Mouse (Mus musculus): ENCODE measurements around the gene Sh3d19. TPM values are rescaled to one million over a fixed set of nuclear protein-coding genes. Genes with fewer than 3 reads are reported as not detected.
A peak's percentile ranks its signal among the peaks of the same experiment; 100 is the strongest.

Sh3d19 gene
- polyA plus RNA-seq, 1 experiment from 2014 or later, result 12.1 TPM

- no peak for DNase-seq (ENCODE audit: low spot score)
- Histone ChIP-seq H3K27me3 (ENCODE audit: control insufficient read depth, insufficient read depth, low read length) (no peaks in the 10 kb centered on the region), H3K4me3 (ENCODE audit: low read depth, low read length) (no peak overlapping the region), H3K9me3 (ENCODE audit: control insufficient read depth, low read length) (no peaks in the 10 kb centered on the region), H3K36me3 (ENCODE audit: control insufficient read depth, insufficient read depth, low read length) (no peaks in the 10 kb centered on the region), H3K27ac (ENCODE audit: low read depth, low read length) (no peak overlapping the region), H3K4me1 (replicated peaks; ENCODE audit: control insufficient read depth, insufficient read depth, low read length) (no peaks in the 10 kb centered on the region), H3K9ac (ENCODE audit: low read depth, low read length) (no peak overlapping the region), H3K4me2 (replicated peaks; ENCODE audit: low read depth, low read length) (no peak overlapping the region)
- no peak for ATAC-seq (ENCODE audit: low FRiP score)
- 74% methylated on average over 4 of the region's 4 CpGs for WGBS
These were observed 85.8 kb downstream of the Sh3d19 start for GRCm38 (mm10) chr3:86056678-86057077.

DNA sequence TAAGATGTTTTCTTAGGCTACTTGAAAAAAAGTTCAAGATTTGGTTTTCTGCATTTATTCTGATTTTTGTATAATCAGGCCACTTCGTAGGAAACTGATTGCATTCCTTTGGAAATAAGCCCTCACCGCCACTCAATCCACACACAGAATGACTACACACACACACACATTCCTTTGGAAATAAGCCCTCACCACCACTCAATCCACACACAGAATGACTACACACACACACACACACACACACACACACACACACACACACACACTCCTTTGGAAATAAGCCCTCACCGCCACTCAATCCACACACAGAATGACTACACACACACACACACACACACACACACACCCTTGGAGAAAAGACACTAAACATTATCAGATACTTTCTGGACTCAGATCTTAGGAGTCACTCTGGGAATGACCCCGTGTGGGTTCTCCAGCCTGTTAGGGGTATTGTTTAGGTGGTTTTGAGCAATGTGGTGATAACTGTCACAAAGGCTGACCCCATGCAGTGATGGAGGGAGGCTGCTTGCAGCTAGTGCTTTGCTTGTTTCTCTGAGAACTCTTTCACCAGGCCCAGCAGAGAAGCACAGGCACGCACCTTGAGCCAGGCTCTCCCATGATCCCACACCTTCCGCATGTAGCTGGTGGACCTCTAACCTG is 86.7 kb downstream of the Sh3d19 start:
- Histone ChIP-seq H3K36me3 (ENCODE audit: control insufficient read depth, insufficient read depth, low read length) (no peaks in the 10 kb centered on the region), H3K27ac (ENCODE audit: low read depth, low read length) (no peak overlapping the region), H3K4me2 (replicated peaks; ENCODE audit: low read depth, low read length) (no peak overlapping the region), H3K4me3 (ENCODE audit: low read depth, low read length) (no peak overlapping the region), H3K27me3 (ENCODE audit: control insufficient read depth, insufficient read depth, low read length) (no peaks in the 10 kb centered on the region), H3K9ac (ENCODE audit: low read depth, low read length) (no peak overlapping the region), H3K4me1 (replicated peaks; ENCODE audit: control insufficient read depth, insufficient read depth, low read length) (no peaks in the 10 kb centered on the region), H3K9me3 (ENCODE audit: control insufficient read depth, low read length) (no peaks in the 10 kb centered on the region)
- ATAC-seq (ENCODE audit: low FRiP score) (no peak), DNase-seq (ENCODE audit: low spot score) (no peak)
- 67% methylated on average over 6 of the region's 6 CpGs for WGBS

DNA sequence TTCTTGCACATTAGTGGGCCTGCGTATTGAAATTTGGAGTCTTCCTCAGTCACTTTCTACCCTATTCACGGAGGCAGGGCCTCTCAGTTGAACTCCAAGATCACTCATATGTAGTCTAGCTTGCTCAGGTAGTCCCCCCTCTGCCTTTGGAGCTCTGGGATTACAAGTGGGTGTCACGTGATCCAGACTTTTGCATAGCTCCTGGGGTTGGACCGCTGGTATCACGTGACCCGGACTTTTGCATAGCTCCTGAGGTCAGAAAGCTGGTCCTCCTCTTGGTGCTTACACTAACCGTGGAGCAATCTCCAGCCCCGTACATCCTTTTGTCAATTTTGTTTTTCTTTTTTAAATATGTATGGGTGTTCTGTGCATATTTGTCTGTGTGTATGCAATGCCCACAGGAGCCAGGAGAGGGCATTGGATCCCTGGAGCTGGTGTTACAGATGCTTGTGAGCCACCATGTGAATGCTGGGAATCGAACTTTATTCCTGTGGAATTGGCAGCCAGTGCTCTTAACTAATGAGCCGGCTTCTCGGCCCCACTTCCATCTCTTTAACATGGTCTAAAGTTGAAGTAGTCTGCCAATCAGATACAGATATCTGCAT is 98.8 kb downstream of the Sh3d19 start:
- no peak overlapping the region for H3K4me2 ChIP-seq (replicated peaks; ENCODE audit: low read depth, low read length)
- no peak overlapping the region for H3K27ac ChIP-seq (ENCODE audit: low read depth, low read length)
- no peaks in the 10 kb centered on the region for H3K36me3 ChIP-seq (ENCODE audit: control insufficient read depth, insufficient read depth, low read length)
- no peak for ATAC-seq (ENCODE audit: low FRiP score)
- no peaks in the 10 kb centered on the region for H3K27me3 ChIP-seq (ENCODE audit: control insufficient read depth, insufficient read depth, low read length)
- no peaks in the 10 kb centered on the region for H3K9me3 ChIP-seq (ENCODE audit: control insufficient read depth, low read length)
- H3K9ac ChIP-seq (ENCODE audit: low read depth, low read length), result no peak overlapping the region
- H3K4me1 ChIP-seq (replicated peaks; ENCODE audit: control insufficient read depth, insufficient read depth, low read length), result no peaks in the 10 kb centered on the region
- DNase-seq (ENCODE audit: low spot score), result peak; percentile 8
- H3K4me3 ChIP-seq (ENCODE audit: low read depth, low read length), result no peak overlapping the region
- WGBS, result 92% methylated on average over 11 of the region's 11 CpGs

- Histone ChIP-seq H3K27ac (ENCODE audit: low read depth, low read length) (no peak overlapping the region), H3K4me2 (replicated peaks; ENCODE audit: low read depth, low read length) (no peak overlapping the region), H3K4me3 (ENCODE audit: low read depth, low read length) (no peak overlapping the region), H3K27me3 (ENCODE audit: control insufficient read depth, insufficient read depth, low read length) (no peaks in the 10 kb centered on the region), H3K36me3 (ENCODE audit: control insufficient read depth, insufficient read depth, low read length) (no peaks in the 10 kb centered on the region), H3K9ac (ENCODE audit: low read depth, low read length) (no peak overlapping the region), H3K4me1 (replicated peaks; ENCODE audit: control insufficient read depth, insufficient read depth, low read length) (no peaks in the 10 kb centered on the region), H3K9me3 (ENCODE audit: control insufficient read depth, low read length) (no peaks in the 10 kb centered on the region)
- DNase-seq (ENCODE audit: low spot score) (no peak), ATAC-seq (ENCODE audit: low FRiP score) (no peak)
- 90% methylated on average over 7 of the region's 7 CpGs for WGBS
These were observed 99.9 kb downstream of the Sh3d19 start for GRCm38 (mm10) chr3:86070799-86071198.

GRCm38 (mm10) chr3:86072066-86072465 is 101.2 kb downstream of the Sh3d19 start:
- 90% methylated on average over 3 of the region's 3 CpGs for WGBS
- DNase-seq (ENCODE audit: low spot score), result no peak
- no peak overlapping the region for H3K27ac ChIP-seq (ENCODE audit: low read depth, low read length)
- no peaks in the 10 kb centered on the region for H3K36me3 ChIP-seq (ENCODE audit: control insufficient read depth, insufficient read depth, low read length)
- no peaks in the 10 kb centered on the region for H3K9me3 ChIP-seq (ENCODE audit: control insufficient read depth, low read length)
- no peak overlapping the region for H3K4me3 ChIP-seq (ENCODE audit: low read depth, low read length)
- no peak overlapping the region for H3K4me2 ChIP-seq (replicated peaks; ENCODE audit: low read depth, low read length)
- no peaks in the 10 kb centered on the region for H3K4me1 ChIP-seq (replicated peaks; ENCODE audit: control insufficient read depth, insufficient read depth, low read length)
- no peak overlapping the region for H3K9ac ChIP-seq (ENCODE audit: low read depth, low read length)
- no peaks in the 10 kb centered on the region for H3K27me3 ChIP-seq (ENCODE audit: control insufficient read depth, insufficient read depth, low read length)
- ATAC-seq (ENCODE audit: low FRiP score), result no peak

- no peaks in the 10 kb centered on the region for H3K27me3 ChIP-seq (ENCODE audit: control insufficient read depth, insufficient read depth, low read length)
- WGBS, result 75% methylated on average over 5 of the region's 5 CpGs
- no peak overlapping the region for H3K9ac ChIP-seq (ENCODE audit: low read depth, low read length)
- no peaks in the 10 kb centered on the region for H3K4me1 ChIP-seq (replicated peaks; ENCODE audit: control insufficient read depth, insufficient read depth, low read length)
- no peak overlapping the region for H3K27ac ChIP-seq (ENCODE audit: low read depth, low read length)
- no peaks in the 10 kb centered on the region for H3K36me3 ChIP-seq (ENCODE audit: control insufficient read depth, insufficient read depth, low read length)
- no peak overlapping the region for H3K4me3 ChIP-seq (ENCODE audit: low read depth, low read length)
- no peak overlapping the region for H3K4me2 ChIP-seq (replicated peaks; ENCODE audit: low read depth, low read length)
- no peaks in the 10 kb centered on the region for H3K9me3 ChIP-seq (ENCODE audit: control insufficient read depth, low read length)
- ATAC-seq (ENCODE audit: low FRiP score) (no peak), DNase-seq (ENCODE audit: low spot score) (no peak)
These were observed 102.0 kb downstream of the Sh3d19 start for GRCm38 (mm10) chr3:86072889-86073288.

GRCm38 (mm10) chr3:86075593-86075992 is 104.7 kb downstream of the Sh3d19 start:
- no peak for DNase-seq (ENCODE audit: low spot score)
- H3K9ac ChIP-seq (ENCODE audit: low read depth, low read length), result no peak overlapping the region
- H3K4me1 ChIP-seq (replicated peaks; ENCODE audit: control insufficient read depth, insufficient read depth, low read length), result no peaks in the 10 kb centered on the region
- no peak overlapping the region for H3K4me2 ChIP-seq (replicated peaks; ENCODE audit: low read depth, low read length)
- H3K9me3 ChIP-seq (ENCODE audit: control insufficient read depth, low read length), result no peaks in the 10 kb centered on the region
- H3K27ac ChIP-seq (ENCODE audit: low read depth, low read length), result no peak overlapping the region
- 94% methylated on average over 5 of the region's 5 CpGs for WGBS
- no peaks in the 10 kb centered on the region for H3K36me3 ChIP-seq (ENCODE audit: control insufficient read depth, insufficient read depth, low read length)
- H3K27me3 ChIP-seq (ENCODE audit: control insufficient read depth, insufficient read depth, low read length), result no peaks in the 10 kb centered on the region
- H3K4me3 ChIP-seq (ENCODE audit: low read depth, low read length), result no peak overlapping the region
- no peak for ATAC-seq (ENCODE audit: low FRiP score)

DNA sequence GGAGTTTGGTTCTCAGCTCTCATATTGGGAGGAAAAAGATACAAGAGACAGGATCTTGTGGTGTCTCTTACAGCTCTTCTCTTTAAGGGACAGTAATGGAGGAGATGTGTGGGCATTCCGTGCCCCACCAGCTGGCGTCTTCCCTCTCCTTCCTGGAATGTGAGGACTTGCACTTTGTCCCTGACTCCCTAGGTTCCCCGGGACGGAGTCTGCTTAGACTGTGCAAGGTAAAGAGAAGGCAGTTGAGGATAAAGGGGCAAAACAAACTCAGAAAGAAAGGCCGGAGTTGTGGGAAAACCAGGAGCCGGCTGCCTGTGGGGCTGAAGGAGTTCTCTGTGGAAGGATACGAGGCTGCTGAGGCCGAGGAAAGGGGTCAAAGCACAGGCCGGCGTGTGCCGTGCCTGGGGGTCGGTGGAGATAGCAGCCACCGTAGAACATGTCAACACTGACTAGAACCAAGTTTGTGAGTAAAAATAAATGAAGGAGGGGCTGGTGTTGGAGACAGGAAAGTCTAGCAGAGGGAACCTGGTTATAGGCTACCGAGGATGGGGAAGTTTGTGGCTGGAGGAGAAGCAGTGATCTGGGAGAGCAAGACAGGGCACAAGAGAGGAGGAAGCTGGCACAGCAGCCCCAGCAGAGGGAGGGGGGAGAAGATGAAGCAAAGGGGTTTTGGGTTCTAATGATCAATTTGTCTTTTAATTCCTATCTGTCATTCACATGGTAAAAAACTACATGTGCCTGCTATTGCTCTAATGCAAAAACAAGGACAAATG is 105.8 kb downstream of the Sh3d19 start:
- DNase-seq (ENCODE audit: low spot score) (no peak), ATAC-seq (ENCODE audit: low FRiP score) (no peak)
- no peak overlapping the region for H3K27ac ChIP-seq (ENCODE audit: low read depth, low read length)
- H3K36me3 ChIP-seq (ENCODE audit: control insufficient read depth, insufficient read depth, low read length), result no peaks in the 10 kb centered on the region
- H3K9me3 ChIP-seq (ENCODE audit: control insufficient read depth, low read length), result no peaks in the 10 kb centered on the region
- 86% methylated on average over 14 of the region's 14 CpGs for WGBS
- no peak overlapping the region for H3K9ac ChIP-seq (ENCODE audit: low read depth, low read length)
- no peak overlapping the region for H3K4me2 ChIP-seq (replicated peaks; ENCODE audit: low read depth, low read length)
- no peak overlapping the region for H3K4me3 ChIP-seq (ENCODE audit: low read depth, low read length)
- no peaks in the 10 kb centered on the region for H3K4me1 ChIP-seq (replicated peaks; ENCODE audit: control insufficient read depth, insufficient read depth, low read length)
- H3K27me3 ChIP-seq (ENCODE audit: control insufficient read depth, insufficient read depth, low read length), result no peaks in the 10 kb centered on the region

DNA sequence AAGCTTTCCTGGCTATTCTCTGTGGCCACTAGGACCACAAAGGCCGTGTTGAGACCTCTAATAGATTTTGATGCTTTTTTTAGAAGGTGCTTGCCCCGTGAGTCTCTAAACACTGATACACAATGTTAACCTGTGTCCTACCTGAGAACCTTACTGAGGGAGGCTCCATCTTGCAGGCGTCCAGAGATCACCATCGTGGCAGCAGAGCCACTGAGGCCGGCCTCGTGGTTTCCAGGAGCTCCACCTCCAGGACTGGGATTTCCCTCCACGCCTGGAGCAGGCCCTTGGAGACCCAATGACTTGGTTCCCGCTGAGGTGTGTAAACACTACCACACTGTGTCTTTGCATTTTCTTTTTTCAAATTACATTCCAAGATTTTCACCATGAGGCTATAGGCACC is 112.1 kb downstream of the Sh3d19 start:
- no peaks in the 10 kb centered on the region for H3K9me3 ChIP-seq (ENCODE audit: control insufficient read depth, low read length)
- no peak for DNase-seq (ENCODE audit: low spot score)
- WGBS, result 94% methylated on average over 8 of the region's 8 CpGs

More for the DNA sequence above, 112.1 kb downstream of the Sh3d19 start:
- Histone ChIP-seq H3K4me1 (replicated peaks; ENCODE audit: control insufficient read depth, insufficient read depth, low read length) (no peaks in the 10 kb centered on the region), H3K27ac (ENCODE audit: low read depth, low read length) (no peak overlapping the region), H3K9ac (ENCODE audit: low read depth, low read length) (no peak overlapping the region), H3K4me3 (ENCODE audit: low read depth, low read length) (no peak overlapping the region), H3K27me3 (ENCODE audit: control insufficient read depth, insufficient read depth, low read length) (no peaks in the 10 kb centered on the region), H3K36me3 (ENCODE audit: control insufficient read depth, insufficient read depth, low read length) (no peaks in the 10 kb centered on the region), H3K4me2 (replicated peaks; ENCODE audit: low read depth, low read length) (no peak overlapping the region)
- ATAC-seq (ENCODE audit: low FRiP score), result no peak
